Mouse (Mus musculus) mouse embryonic stem cell (cell line): ENCODE data around the gene Msmp.

Experiments used
- in situ Hi-C, 2 experiments: fragments of 300-500 bp; cut with MboI; formaldehyde crosslinking; loops; 1 replicate in 1 of 2; 3 replicates in 1 of 2; pipeline ENCODE4 v1.14.3; 2019 to 2020; ENCODE audit warnings: low sequenced_read_pairs in 2 of 2, low pct_unique_long_range_greater_than_20kb in 1 of 2, mixed read lengths in 1 of 2; ENCODE audit not compliant: unreplicated experiment in 1 of 2

Msmp gene

DNA sequence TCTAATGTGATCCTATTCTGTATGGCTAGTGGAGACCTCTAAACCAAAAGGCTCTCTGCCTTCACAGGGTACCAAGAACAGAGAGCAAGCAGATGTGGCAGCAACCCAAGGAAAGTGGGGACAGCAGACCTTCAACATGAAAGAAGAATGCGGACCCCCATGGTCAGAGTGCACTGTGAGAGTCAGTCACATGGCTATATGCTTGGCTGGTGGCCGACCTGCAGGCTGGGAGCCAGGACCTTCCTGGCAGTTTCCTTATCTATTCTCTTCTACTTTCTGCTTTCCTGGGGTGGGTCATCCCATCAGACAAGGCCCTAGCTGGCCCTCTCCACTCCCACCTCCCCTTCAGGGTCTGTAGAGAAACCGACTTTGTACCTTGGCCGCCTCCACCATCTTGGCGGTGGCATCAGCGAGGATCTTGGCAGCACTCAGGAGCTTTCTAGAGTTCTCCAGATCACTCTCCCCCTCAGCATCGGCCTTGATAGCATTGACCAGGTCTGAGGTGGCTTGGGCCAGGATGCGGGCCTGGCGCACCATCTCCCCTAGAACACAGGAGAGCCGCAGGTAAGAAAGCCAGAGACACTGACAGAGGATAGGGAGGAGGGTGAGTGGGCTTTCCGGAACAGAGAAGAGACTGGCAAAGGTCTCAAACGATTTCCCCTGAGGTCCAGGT, 37.8 kb downstream of the Msmp start:
- in situ Hi-C loops: no loop called here

DNA sequence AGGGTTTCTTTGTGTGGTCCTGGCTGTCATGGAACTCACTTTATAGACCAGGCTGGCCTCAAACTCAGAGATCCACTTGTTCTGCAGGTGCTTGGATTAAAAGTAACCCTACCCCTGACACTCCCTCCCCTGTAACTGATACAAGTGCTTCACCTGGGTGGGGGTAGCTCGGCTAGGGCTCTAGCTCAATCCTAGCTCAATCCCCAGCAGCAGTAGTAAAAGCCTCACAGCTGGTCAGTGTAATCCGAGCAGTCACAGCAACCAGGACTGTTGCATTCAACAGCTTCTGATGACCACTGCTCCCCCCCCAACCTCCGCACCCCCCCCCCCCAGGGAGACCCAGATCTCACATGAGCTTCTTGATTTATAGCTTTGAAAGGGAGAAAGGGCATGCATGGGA, 42.2 kb downstream of the Msmp start:
- in situ Hi-C loops: no loop called here

DNA sequence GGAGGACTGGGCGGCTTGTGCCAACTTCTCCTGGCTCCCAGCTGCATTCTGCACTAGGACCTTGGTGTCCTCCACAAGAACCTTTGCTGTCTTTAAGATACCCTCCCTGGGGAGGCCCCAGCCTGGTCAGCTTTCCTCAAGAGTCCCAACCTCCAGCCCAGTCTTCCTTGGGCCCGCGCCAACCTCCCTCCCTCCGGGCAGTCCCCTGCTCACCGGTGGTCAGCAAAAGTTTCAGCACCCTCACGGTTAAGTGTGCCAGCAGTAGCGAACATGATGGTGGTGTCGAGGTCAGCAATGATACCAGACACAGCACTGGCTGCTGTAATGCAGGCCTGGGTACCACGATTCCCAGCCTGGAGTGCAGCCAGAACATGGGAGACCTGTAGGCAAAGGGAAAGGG, 48.3 kb downstream of the Msmp start:
- in situ Hi-C loops: no loop called here

DNA sequence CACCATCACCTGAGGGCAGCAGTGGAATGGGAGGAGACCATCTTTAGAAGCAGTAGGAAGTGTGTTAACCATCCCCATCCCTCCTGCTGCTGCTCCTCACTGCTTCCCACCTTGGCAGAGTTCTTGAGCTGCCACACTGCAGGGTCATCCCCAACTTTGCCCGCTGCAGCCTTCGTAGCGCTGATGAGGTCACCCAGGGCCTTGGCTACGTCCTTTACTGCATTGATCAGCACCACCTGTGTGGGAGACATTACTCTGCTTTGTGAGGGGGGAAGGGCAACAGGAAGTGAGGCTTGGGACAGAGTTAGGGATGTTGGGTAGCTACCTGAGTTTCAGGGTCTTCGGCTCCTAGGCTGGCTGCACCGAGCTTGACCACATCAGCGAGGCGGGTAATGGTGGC, 48.7 kb downstream of the Msmp start:
- in situ Hi-C loops: no loop called here

DNA sequence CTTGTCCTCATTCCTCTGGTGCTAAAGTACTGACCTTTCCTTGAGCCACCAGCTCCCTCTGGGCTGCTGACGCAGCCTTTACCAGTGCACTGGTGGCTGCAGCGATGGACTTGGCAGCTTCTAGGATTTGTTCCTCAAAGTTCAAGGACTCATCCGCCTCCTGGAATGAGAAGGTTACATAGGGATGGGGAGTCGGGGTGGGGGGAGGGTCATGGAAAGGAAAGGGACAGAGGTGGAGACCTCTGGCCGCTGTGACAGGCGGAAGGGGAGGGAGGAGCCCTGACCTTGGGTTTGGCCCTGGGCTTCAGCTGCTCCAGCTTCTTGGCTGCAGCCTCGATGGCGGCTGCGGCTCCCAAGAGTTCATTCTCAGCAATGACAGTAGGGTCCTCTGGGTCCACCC, 51.0 kb downstream of the Msmp start:
- in situ Hi-C loops: no loop called here
